Mouse (Mus musculus): ENCODE data around the gene Adam1a.

DNA sequence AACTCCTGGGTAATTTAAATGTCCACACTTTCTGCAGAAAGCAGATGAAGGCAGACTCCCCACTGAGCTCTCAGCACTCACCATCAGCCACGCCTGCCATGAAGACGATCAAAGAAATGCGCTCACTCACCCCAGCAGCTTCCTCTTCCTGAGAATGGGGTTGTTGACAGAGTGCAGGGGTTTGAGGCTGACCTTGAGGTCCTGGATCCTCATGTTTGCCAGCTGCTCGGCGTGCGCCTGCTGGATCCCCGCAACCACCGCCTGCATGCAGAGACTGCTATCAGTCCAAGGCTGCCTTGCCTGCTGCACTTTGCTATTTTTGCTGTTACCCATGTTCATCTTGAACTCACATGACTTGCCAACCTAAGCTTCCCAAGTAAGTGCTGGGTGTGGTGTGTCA is 18.3 kb downstream of the Adam1a start:
- TF ChIP-seq CTCF (IDR thresholded peaks at IDR 0.05; ENCODE audit: low read depth) (no peak), EP300 (optimal IDR thresholded peaks at IDR 0.05) (no peak)
